Comparison of ENCODE assay signal across 19 mouse cellular contexts in genomic region chr12:15114793-15115192, GRCm38 (mm10).
"Had no signal": no experiment of that assay in that cellular context is flagged by ENCODE, and none has a peak within 500 bp of the region (broad histone marks: within the 10 kb centered on the region; RNA-seq: fewer than 3 reads in every experiment).

No protein-coding gene starts in this region.

- H3K9me3 ChIP-seq: limb, embryonic 10.5 days; limb, embryonic 13.5 days; liver, embryonic 12.5 days; liver, embryonic 15.5 days; lung, embryonic 15.5 days; midbrain, embryonic 12.5 days; midbrain, embryonic 15.5 days; neural tube, embryonic 12.5 days had no signal

- DNase-seq: kidney, adult 11 months; kidney, adult 8-10 months; kidney, postnatal 14 days; kidney, postnatal 4 days; liver; lung, adult 18-20 months; lung, postnatal 10 days; lung, postnatal 36 days; right cerebral cortex, postnatal 25 days; thymus, postnatal 25 days had no signal

- H3K4me2 ChIP-seq: limb, embryonic 13.5 days; liver, embryonic 12.5 days; liver, embryonic 15.5 days; lung, embryonic 15.5 days; midbrain, embryonic 12.5 days; midbrain, embryonic 15.5 days; neural tube, embryonic 12.5 days; neural tube, embryonic 15.5 days had no signal

- H3K36me3 ChIP-seq: limb, embryonic 10.5 days; limb, embryonic 13.5 days; liver, embryonic 12.5 days; liver, embryonic 15.5 days; lung, embryonic 15.5 days; midbrain, embryonic 12.5 days; midbrain, embryonic 15.5 days; neural tube, embryonic 12.5 days; neural tube, embryonic 15.5 days had no signal

- H3K27me3 ChIP-seq: limb, embryonic 13.5 days; liver, embryonic 12.5 days; liver, embryonic 15.5 days; lung, embryonic 15.5 days; midbrain, embryonic 12.5 days; midbrain, embryonic 15.5 days; neural tube, embryonic 12.5 days; neural tube, embryonic 15.5 days had no signal

- H3K4me1 ChIP-seq: limb, embryonic 10.5 days; limb, embryonic 13.5 days; liver, embryonic 12.5 days; liver, embryonic 15.5 days; lung, embryonic 15.5 days; midbrain, embryonic 12.5 days; midbrain, embryonic 15.5 days; neural tube, embryonic 12.5 days; neural tube, embryonic 15.5 days had no signal

- H3K27ac ChIP-seq: limb, embryonic 10.5 days; limb, embryonic 13.5 days; liver, embryonic 12.5 days; liver, embryonic 15.5 days; lung, embryonic 15.5 days; midbrain, embryonic 12.5 days; midbrain, embryonic 15.5 days; neural tube, embryonic 12.5 days; neural tube, embryonic 15.5 days had no signal

- ATAC-seq: liver, embryonic 12.5 days; midbrain, embryonic 15.5 days had no signal

- H3K4me3 ChIP-seq: limb, embryonic 10.5 days; limb, embryonic 13.5 days; liver, embryonic 12.5 days; liver, embryonic 15.5 days; lung, embryonic 15.5 days; midbrain, embryonic 12.5 days; midbrain, embryonic 15.5 days; neural tube, embryonic 12.5 days; neural tube, embryonic 15.5 days had no signal

- H3K9ac ChIP-seq: limb, embryonic 13.5 days; liver, embryonic 12.5 days; liver, embryonic 15.5 days; lung, embryonic 15.5 days; midbrain, embryonic 12.5 days; midbrain, embryonic 15.5 days; neural tube, embryonic 12.5 days; neural tube, embryonic 15.5 days had no signal
